8 mouse cellular contexts compared by ENCODE assay signal in the genomic region with DNA sequence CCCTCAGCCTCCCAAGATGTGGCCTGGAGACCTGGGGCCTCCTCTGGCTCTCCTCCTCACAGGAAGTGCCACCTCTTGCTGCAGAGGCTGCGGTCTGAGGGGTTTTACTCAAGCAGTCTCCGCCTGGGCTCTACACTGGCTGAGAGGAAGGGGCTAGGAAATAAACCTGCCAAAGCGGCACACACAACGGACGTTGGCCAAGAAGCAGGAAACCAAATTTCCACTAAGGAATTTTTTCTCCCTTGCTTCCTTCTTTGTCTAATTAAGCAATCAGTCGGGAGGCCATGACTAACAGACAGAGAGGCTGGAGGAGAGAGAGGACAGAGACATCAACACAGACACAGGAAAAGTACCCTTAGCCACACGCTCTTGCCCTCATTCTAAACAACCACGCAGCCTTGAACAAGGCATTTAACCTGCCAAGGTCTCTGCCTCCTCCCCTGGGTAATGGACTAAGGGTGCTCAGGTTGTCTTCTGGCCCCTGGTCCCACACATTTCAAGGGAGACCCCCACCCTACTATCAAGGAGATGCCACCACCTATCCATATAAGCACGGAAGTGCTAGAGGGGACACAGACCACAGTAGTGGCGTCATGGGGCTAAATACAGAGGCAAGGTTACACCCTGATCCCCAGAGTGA. TPM values are rescaled to one million over a fixed set of nuclear protein-coding genes. Genes with fewer than 3 reads are reported as not detected.
A peak's percentile ranks its signal among the peaks of the same experiment; 100 is the strongest.
DNase-seq lines count a peak whose midpoint lies in the region; ATAC-seq and TF ChIP-seq lines count a peak whose summit lies in the region.

No protein-coding gene starts in this region.

- WGBS in intestine, embryonic 16.5 days = 50% methylated on average over 10 of the region's 10 CpGs
- WGBS in lung, embryonic 16.5 days = 36% methylated on average over 10 of the region's 10 CpGs

- no peaks in the 10 kb centered on the region for H3K36me3 ChIP-seq in E14TG2a.4 (ENCODE audit: insufficient read depth, low read length)
- H3K36me3 ChIP-seq in intestine, embryonic 16.5 days (ENCODE audit: control insufficient read depth, insufficient read depth, low read length) = no peaks in the 10 kb centered on the region
- H3K36me3 ChIP-seq in lung, embryonic 16.5 days (ENCODE audit: control insufficient read depth, insufficient read depth, low read length) = no peaks in the 10 kb centered on the region

- TF ChIP-seq CTCF in E14TG2a.4 (conservative IDR thresholded peaks at IDR 0.05; ENCODE audit: low read length) = no peak

- peaks cover 88% of the 10 kb centered on the region for H3K4me1 ChIP-seq in E14TG2a.4 (replicated peaks; ENCODE audit: low read depth, low read length)
- H3K4me1 ChIP-seq in intestine, embryonic 16.5 days (ENCODE audit: control insufficient read depth, insufficient read depth, low read length) = peaks cover 56% of the 10 kb centered on the region
- peaks cover 77% of the 10 kb centered on the region for H3K4me1 ChIP-seq in lung, embryonic 16.5 days (replicated peaks; ENCODE audit: control insufficient read depth, insufficient read depth, low read length)

- no peaks in the 10 kb centered on the region for H3K27me3 ChIP-seq in E14TG2a.4 (ENCODE audit: insufficient read depth, low read length)
- H3K27me3 ChIP-seq in intestine, embryonic 16.5 days (replicated peaks; ENCODE audit: control insufficient read depth, insufficient read depth, low read length) = no peaks in the 10 kb centered on the region
- H3K27me3 ChIP-seq in lung, embryonic 16.5 days (ENCODE audit: control insufficient read depth, insufficient read depth, low read depth, low read length) = no peaks in the 10 kb centered on the region

- no peaks in the 10 kb centered on the region for H3K9me3 ChIP-seq in E14TG2a.4 (ENCODE audit: low read length)
- H3K9me3 ChIP-seq in intestine, embryonic 16.5 days (ENCODE audit: control insufficient read depth, low read length) = no peaks in the 10 kb centered on the region
- H3K9me3 ChIP-seq in lung, embryonic 16.5 days (ENCODE audit: control insufficient read depth, low read length) = no peaks in the 10 kb centered on the region

- H3K27ac ChIP-seq in intestine, embryonic 16.5 days (ENCODE audit: low read length) = peak overlapping the region; percentile 79
- H3K27ac ChIP-seq in lung, embryonic 16.5 days (ENCODE audit: low read length) = peak overlapping the region; percentile 88

- H3K9ac ChIP-seq in intestine, embryonic 16.5 days (ENCODE audit: low read depth, low read length) = peak overlapping the region; percentile 58
- peak overlapping the region; percentile 53 for H3K9ac ChIP-seq in lung, embryonic 16.5 days (ENCODE audit: low read length)

- DNase-seq in adrenal gland, postnatal 14 days = peak; percentile 41
- DNase-seq in adrenal gland, postnatal 4 days (ENCODE audit: low spot score in 2 of 2) = no peak
- no peak for DNase-seq in ovary, postnatal 14 days (ENCODE audit: low spot score)
- DNase-seq in spleen, postnatal 14 days (ENCODE audit: low spot score in 2 of 2) = no peak
- DNase-seq in gastrocnemius, postnatal 4 days (ENCODE audit: low spot score in 2 of 2) = no peak

- peak overlapping the region; percentile 39 for H3K4me2 ChIP-seq in intestine, embryonic 16.5 days (ENCODE audit: low read depth, low read length)
- peak overlapping the region; percentile 52 for H3K4me2 ChIP-seq in lung, embryonic 16.5 days (ENCODE audit: low read depth, low read length)

- peak overlapping the region; percentile 50; the same call in 1 of the 2 replicates for H3K4me3 ChIP-seq in E14TG2a.4 (replicated peaks; ENCODE audit: low read length)
- peak overlapping the region; percentile 39 for H3K4me3 ChIP-seq in intestine, embryonic 16.5 days (ENCODE audit: low read length)
- peak overlapping the region; percentile 47 for H3K4me3 ChIP-seq in lung, embryonic 16.5 days (ENCODE audit: low read length)

- ATAC-seq in intestine, embryonic 16.5 days = no peak
- ATAC-seq in lung, embryonic 16.5 days (ENCODE audit: low read depth) = peak; percentile 16; the same call in 1 of the 2 replicates

RNA-seq across cellular contexts. Expression of a gene that starts 7.5 kb away (rescaled TPM):
- total RNA-seq in adrenal gland, postnatal 14 days (2021) = 115 and 132 TPM in 2 replicates
- total RNA-seq in adrenal gland, postnatal 4 days (2021) = 100 to 1,000 TPM; 108 to 120 TPM
- polyA plus RNA-seq in intestine, embryonic 16.5 days (2015; fragmentation: Nextera tagmentation; extraction: Ambion mirVana) = 31.6 and 41.6 TPM in 2 replicates
- 38.3 and 39.6 TPM in 2 replicates for polyA plus RNA-seq in lung, embryonic 16.5 days (2015; fragmentation: Nextera tagmentation; extraction: Ambion mirVana)
- 10 to 100 TPM; 66.0 to 71.0 TPM for total RNA-seq in gastrocnemius, postnatal 4 days (2021)

RNA-seq across cellular contexts. Expression of a gene that starts 46.5 kb away (rescaled TPM):
- 24.7 and 29.6 TPM in 2 replicates for total RNA-seq in adrenal gland, postnatal 14 days (2021)
- 10 to 100 TPM; 36.9 to 42.0 TPM for total RNA-seq in adrenal gland, postnatal 4 days (2021)
- polyA plus RNA-seq in intestine, embryonic 16.5 days (2015; fragmentation: Nextera tagmentation; extraction: Ambion mirVana) = 17.0 and 20.6 TPM in 2 replicates
- 14.9 and 15.1 TPM in 2 replicates for polyA plus RNA-seq in lung, embryonic 16.5 days (2015; fragmentation: Nextera tagmentation; extraction: Ambion mirVana)
- 10 to 100 TPM; 22.5 to 28.0 TPM for total RNA-seq in gastrocnemius, postnatal 4 days (2021)
